Mouse (Mus musculus) macrophage (primary cell): ENCODE measurements around the gene Dnase1l1. TPM values are rescaled to one million over a fixed set of nuclear protein-coding genes. Genes with fewer than 3 reads are reported as not detected.

Experiments used
- H3K27ac ChIP-seq: fragments of 350-480 bp; formaldehyde crosslinking; 2 replicates; pipeline ENCODE4 v1.9.0; 2021
- H3K36me3 ChIP-seq: fragments of 350-480 bp; formaldehyde crosslinking; 2 replicates; pipeline ENCODE4 v1.9.0; 2021; ENCODE audit errors: inconsistent target
- H3K4me3 ChIP-seq: fragments of 350-480 bp; formaldehyde crosslinking; 2 replicates; pipeline ENCODE4 v1.9.0; 2021; ENCODE audit errors: inconsistent target
- H3K79me2 ChIP-seq: fragments of 350-480 bp; formaldehyde crosslinking; 2 replicates; pipeline ENCODE4 v1.9.0; 2021; ENCODE audit errors: inconsistent target
- WGBS: methylation state at CpG from one replicate; pipeline ENCODE4 v1.1.7; 2026; ENCODE audit warnings: inconsistent platforms; ENCODE audit not compliant: missing documents; 5-methylcytosine and 5-hydroxymethylcytosine counted together
- polyA plus RNA-seq: library from polyadenylated mRNA; stranded (reverse); fragments of 250-400 nt; gene quantifications from 3 replicates; pipeline ENCODE4 v1.2.4, GENCODE M21; 2018; ENCODE audit warnings: inconsistent platforms

Gene Dnase1l1
- polyA plus RNA-seq, 1 experiment from 2014 or later: 160 TPM

GRCm38 (mm10) chrX:74282395-74283091 lies 406 bp upstream of the Dnase1l1 start:
- peak overlapping the region; percentile 58 for H3K4me3 ChIP-seq
- peaks cover 57% of the 10 kb centered on the region for H3K79me2 ChIP-seq
- 31% methylated on average over 31 of the region's 39 CpGs for WGBS
- H3K36me3 ChIP-seq: no peaks in the 10 kb centered on the region
- H3K27ac ChIP-seq: peak overlapping the region; percentile 78

- WGBS: 23% methylated on average over 13 of the region's 14 CpGs
- Histone ChIP-seq H3K27ac (peak overlapping the region; percentile 85), H3K36me3 (no peaks in the 10 kb centered on the region), H3K4me3 (peak overlapping the region; percentile 58), H3K79me2 (peaks cover 70% of the 10 kb centered on the region)
These were observed 951 bp downstream of the Dnase1l1 start for GRCm38 (mm10) chrX:74281041-74281731.

- Histone ChIP-seq H3K27ac (peak overlapping the region; percentile 85), H3K79me2 (peaks cover 53% of the 10 kb centered on the region), H3K36me3 (no peaks in the 10 kb centered on the region), H3K4me3 (no peak overlapping the region)
- WGBS: 47% methylated on average over 8 of the region's 8 CpGs
These were observed 4.2 kb downstream of the Dnase1l1 start for GRCm38 (mm10) chrX:74277916-74278315.

DNA sequence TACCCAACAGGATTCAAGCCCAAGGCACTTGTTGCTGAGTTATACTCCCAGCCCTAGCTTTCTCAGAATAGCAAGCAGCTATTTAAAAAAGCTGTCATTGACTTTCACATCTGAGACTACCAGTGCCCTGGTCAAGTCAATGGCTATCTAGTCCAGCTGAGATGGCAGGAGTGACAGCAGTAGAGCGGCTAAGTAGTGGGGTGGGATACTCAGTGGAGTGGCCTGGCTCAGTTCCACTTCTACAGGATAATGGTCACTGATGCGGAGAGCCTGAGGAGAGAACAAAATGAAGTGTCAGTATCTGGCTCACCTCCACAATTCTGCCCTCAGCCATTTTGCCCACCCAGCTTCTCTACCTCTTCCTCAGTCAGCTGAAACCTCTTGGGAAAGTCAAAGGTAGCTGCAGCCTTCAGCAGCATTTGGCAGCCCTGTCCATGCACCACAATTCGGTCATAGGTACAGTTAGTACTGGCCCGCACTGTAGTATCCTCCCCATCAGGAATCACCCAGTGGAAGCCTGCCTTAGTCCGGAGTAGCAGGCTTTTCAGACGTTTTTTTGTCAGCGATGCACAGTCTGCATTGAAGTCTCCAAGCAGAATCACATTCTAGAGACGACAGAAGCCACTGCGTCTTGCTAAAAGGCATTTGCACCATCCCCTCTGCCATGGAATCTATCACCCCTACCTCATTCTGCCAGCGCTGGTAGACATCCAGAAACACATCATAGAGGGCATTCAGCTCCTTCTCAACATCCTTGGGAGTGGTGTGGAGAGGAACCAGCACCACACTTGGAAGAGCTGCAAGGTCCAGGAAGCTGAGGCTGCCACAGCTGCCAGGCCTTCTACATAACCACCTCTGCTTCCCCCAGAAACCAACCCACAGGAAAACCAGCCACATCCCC lies 8.5 kb downstream of the Dnase1l1 start:
- H3K4me3 ChIP-seq: no peak overlapping the region
- no peaks in the 10 kb centered on the region for H3K36me3 ChIP-seq
- H3K27ac ChIP-seq: peak overlapping the region; percentile 28
- 46% methylated on average over 9 of the region's 10 CpGs for WGBS
- peaks cover 41% of the 10 kb centered on the region for H3K79me2 ChIP-seq

DNA sequence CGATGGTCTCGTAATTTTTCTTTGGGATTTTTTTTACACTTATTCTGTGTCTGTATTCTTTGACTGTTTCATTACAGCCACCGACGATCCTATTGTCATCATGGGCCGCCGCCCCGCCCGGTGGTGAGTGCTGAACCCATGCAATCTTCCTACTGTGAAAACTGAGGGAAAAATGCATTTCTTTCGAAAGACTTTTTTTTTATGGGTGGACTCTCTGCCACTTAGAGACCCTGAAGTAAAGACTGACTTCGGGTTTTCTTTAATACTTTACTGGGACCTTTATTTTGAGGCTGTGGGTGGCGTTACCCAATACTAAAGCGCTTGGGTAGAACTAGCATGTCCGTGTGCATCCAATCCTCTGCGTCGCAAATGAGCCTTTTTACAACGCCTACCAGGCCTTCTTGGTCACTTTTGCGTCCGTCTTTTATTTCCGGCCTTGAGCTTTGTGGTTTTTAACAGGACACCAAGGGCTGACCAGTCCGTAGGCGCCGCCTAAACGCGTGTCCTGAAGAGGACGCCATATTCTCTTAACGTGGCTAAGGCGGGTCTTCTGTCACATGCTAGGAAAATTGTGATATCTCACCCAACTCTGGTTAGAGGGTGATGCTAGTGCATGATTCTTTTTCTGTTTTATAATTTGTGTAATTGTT lies 11.1 kb downstream of the Dnase1l1 start:
- Histone ChIP-seq H3K27ac (peak overlapping the region; percentile 92), H3K36me3 (no peaks in the 10 kb centered on the region), H3K4me3 (peak overlapping the region; percentile 72), H3K79me2 (peaks cover 21% of the 10 kb centered on the region)
- 20% methylated on average over 14 of the region's 27 CpGs for WGBS

DNA sequence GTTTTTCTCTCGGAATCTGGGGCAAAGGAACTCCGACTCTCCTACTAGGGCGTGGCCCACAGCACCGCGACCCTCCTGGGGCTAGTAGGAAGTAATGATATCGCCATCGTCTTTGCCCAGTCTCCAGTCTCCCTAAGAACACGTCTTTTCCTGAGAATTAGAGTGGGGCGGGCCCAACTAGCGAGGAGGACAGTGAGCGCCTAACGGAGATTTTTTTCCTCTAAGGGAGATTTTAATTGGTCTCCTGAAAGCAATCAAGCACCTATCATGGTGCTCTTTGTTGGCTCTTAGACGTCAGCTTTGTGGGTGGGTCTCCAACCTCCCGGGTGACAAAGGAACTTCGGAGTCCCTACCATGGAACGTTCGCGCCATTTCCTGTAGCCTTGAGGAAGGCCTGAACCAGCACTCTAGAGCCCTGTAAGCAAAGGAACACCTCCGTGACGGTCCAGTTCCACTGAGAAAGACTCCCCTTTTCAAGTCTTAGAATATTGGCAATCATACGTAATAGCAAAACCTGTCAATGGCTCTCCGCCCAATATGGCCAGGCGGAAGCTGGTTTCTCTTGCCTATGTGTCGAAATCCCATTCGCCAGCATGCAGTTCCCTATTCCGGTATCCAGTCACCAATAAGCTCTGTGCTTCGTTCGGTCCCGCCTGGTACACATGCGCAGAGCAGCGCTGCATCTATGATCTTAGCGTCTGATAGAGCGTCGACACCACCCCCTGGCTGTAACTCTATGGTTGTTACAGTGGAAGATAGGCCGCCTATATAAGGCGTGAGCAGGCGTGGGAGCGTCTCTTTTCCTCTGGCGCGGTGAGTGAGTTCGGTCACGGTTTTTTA lies 11.9 kb downstream of the Dnase1l1 start, which contains the start of gene Rpl10:
TSS of gene Rpl10 (plus strand) at position 751 of the 840 bp plus-strand sequence.
- Histone ChIP-seq H3K4me3 (peak within 1 kb of the TSS; percentile 72), H3K27ac (peak within 1 kb of the TSS; percentile 92), H3K36me3 (no peaks in the 10 kb centered on the region), H3K79me2 (peaks cover 18% of the 10 kb centered on the region)
- WGBS: 22% methylated on average over 33 of the region's 42 CpGs

DNA sequence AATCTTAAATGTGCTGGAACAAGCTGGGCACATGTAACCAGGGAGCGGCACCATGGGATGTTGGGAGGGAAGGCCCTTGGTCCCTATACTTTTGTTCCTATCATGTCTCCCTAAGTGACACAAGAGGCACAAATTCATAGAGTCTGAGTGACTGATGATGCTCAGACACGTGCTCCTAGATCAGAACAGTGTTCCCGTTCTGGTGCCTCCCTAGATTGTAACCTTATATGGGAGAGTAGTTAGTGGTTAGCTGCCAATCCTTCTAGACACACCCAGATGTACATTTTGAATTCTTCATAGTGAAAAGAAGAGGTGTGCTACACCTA lies 12.4 kb downstream of the Dnase1l1 start:
- peaks cover 18% of the 10 kb centered on the region for H3K79me2 ChIP-seq
- peak overlapping the region; percentile 72 for H3K4me3 ChIP-seq
- 38% methylated on average over 3 of the region's 3 CpGs for WGBS
- no peaks in the 10 kb centered on the region for H3K36me3 ChIP-seq
- peak overlapping the region; percentile 92 for H3K27ac ChIP-seq

DNA sequence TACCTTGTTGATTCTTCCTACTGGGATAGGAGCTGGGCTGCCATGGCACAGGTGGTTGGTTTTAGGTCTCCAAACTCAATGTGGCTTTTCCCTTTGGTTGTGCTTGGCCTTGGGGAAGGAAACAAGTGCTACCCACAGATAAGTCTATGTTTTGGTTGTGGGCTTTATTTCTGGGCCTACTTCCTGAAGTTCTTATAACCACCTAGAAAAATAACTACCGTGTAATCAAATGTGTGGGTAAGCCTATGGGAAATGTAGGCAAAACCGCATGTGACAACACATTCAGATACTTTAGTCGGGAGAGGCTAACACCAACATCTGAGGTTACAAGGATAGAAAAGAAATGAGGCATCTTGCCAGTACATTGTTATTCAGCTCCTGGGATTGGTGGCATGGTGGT lies 24.4 kb downstream of the Dnase1l1 start:
- Histone ChIP-seq H3K4me3 (no peak overlapping the region), H3K27ac (no peak overlapping the region), H3K79me2 (peaks cover 12% of the 10 kb centered on the region), H3K36me3 (no peaks in the 10 kb centered on the region)
- WGBS: 68% methylated on average over 3 of the region's 3 CpGs

GRCm38 (mm10) chrX:74254888-74255565 lies 27.1 kb downstream of the Dnase1l1 start:
- Histone ChIP-seq H3K27ac (peak overlapping the region; percentile 52), H3K79me2 (peaks cover 12% of the 10 kb centered on the region)
- 26% methylated on average over 24 of the region's 31 CpGs for WGBS

GRCm38 (mm10) chrX:74254153-74254887 lies 27.8 kb downstream of the Dnase1l1 start, which contains the start of gene Emd:
Gene Emd (plus strand): TSS chrX:74254687.
- H3K79me2 ChIP-seq: peaks cover 12% of the 10 kb centered on the region
- H3K36me3 ChIP-seq: no peaks in the 10 kb centered on the region
- 27% methylated on average over 24 of the region's 39 CpGs for WGBS
- peak within 1 kb of the TSS; percentile 58 for H3K4me3 ChIP-seq
- H3K27ac ChIP-seq: peak within 1 kb of the TSS; percentile 52

More at GRCm38 (mm10) chrX:74254888-74255565, 27.1 kb downstream of the Dnase1l1 start:
- no peaks in the 10 kb centered on the region for H3K36me3 ChIP-seq
- peak overlapping the region; percentile 58 for H3K4me3 ChIP-seq

DNA sequence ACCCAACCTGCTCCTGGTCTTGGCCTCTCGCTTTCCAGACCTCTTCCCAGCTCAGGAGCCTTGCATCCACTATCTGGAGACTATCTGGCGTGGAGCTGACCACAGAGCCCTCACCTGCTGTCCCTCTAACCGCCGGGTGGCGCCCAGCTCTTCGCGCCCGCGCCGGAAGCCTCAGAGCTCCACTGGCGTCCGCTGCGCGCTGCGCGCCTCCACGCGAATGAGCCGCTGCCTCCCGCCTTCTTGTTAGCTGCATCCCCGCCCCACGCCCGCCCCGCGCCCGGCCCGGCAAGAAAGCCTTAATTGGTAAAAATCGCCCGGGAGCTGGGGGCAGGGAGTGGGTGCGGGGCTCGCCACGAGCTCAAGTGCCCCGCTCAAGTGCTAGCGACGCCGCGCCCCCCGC lies 32.5 kb downstream of the Dnase1l1 start, which contains the start of gene Flna:
TSS of gene Flna (minus strand) at position 206 of the 400 bp plus-strand sequence.
- WGBS: 33% methylated on average over 23 of the region's 38 CpGs

DNA sequence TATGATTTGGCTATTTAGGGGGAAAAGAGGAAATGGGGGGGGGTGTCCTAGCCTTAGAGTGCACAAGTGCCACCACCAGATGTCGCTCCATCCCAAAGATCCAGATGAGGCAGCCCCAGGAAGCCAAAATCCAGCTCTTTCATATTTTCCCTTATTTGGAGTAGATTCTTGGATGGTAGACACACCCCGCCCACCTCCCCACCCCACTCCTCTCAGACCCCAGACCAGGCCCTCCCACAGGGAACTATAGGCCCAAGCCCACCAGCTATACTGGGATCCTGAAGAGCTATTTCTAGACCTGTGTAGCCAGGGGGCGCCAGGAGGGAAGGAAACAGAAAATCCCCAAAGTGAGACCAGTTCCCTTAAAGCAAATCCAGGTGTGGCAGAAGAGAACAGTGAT lies 33.5 kb downstream of the Dnase1l1 start:
- Histone ChIP-seq H3K79me2 (peaks cover 7% of the 10 kb centered on the region), H3K27ac (0 out of 2 replicates have a peak overlapping the region, but pooled peaks have one; percentile 22), H3K4me3 (peak overlapping the region; percentile 31; the same call in 1 of the 2 replicates), H3K36me3 (no peaks in the 10 kb centered on the region)
- 31% methylated on average over 3 of the region's 3 CpGs for WGBS

More for the DNA sequence above, 32.5 kb downstream of the Dnase1l1 start, which contains the start of gene Flna:
- peaks cover 7% of the 10 kb centered on the region for H3K79me2 ChIP-seq
- H3K27ac ChIP-seq: peak within 1 kb of the TSS; percentile 39
- peak within 1 kb of the TSS; percentile 31 for H3K4me3 ChIP-seq
- no peaks in the 10 kb centered on the region for H3K36me3 ChIP-seq
